Mouse (Mus musculus): Measurements from ENCODE around the gene Eif2ak4.

DNA sequence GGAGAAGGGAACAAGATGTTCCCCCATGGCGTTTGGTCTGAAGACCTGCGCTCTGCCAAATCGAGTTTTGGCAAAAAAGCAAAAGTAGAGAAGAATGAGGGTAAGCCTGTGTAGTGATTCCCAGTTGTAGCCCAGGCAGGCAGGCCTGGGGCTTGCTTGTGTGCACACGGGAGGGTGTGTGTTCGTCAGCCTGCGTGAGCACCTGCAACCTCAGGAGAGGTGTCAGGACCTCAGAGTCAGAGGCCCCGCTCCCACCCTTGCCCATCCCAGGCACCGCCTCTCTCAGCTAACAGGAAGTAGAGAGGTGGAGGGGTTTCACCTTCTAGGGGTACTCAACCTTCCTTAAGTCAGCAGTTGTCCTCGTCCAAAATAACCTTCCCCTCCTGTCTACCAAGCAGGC lies 106.6 kb downstream of the Eif2ak4 start:
- TF ChIP-seq CTCF (IDR thresholded peaks at IDR 0.05; ENCODE audit: low read depth, low read length), result no peak
- TF ChIP-seq TAL1 (conservative IDR thresholded peaks at IDR 0.05; ENCODE audit: low read depth, low read length), result no peak
- TF ChIP-seq GATA1 (IDR thresholded peaks at IDR 0.05; ENCODE audit: borderline replicate concordance, low read length), result no peak
- TF ChIP-seq POLR2AphosphoS5 (IDR thresholded peaks at IDR 0.05; ENCODE audit: insufficient replicate concordance, low read depth, low read length), result no peak

Data from G1E (cell line).